Comparison of ENCODE assay signal across 8 mouse cellular contexts in the genomic region with DNA sequence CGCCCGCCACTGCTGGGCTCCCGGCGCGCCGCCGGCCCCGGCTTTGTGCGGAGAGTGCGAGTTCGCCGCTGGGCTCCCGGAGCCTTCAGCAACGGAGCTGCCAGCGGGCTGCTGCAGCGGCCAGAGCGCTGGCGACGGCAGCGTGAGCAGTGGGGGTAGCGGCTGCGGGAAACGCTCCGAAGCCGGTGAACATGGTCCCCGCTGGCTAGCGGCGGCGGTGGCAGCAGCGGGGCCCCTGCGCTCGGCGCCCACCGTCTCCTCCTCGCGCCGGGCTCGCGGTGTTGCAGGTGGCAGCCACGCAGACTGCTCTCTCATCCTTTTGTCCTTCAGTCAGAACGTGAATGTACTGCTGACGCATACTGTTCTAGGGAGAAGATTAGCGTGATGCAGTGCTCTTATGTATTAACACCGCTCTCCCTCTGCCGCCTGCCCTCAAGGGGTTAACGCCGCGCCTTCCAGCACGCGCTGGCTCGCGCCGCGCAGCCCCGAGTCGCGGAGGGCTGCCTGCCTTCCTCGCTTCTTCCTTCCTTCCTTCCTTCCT. TPM values are rescaled to one million over a fixed set of nuclear protein-coding genes. Genes with fewer than 3 reads are reported as not detected.
A peak's percentile ranks its signal among the peaks of the same experiment; 100 is the strongest.
DNase-seq lines count a peak whose midpoint lies in the region; ATAC-seq and TF ChIP-seq lines count a peak whose summit lies in the region.

No protein-coding gene starts in this region.

- H3K4me2 ChIP-seq in lung, embryonic 15.5 days, result peak overlapping the region; percentile 100
- H3K4me2 ChIP-seq in forebrain, embryonic 12.5 days, result peak overlapping the region; percentile 95
- peak overlapping the region; percentile 100 for H3K4me2 ChIP-seq in intestine, embryonic 14.5 days (ENCODE audit: low read length)
- H3K4me2 ChIP-seq in liver, postnatal 0 days (ENCODE audit: low read depth, low read length), result peak overlapping the region; percentile 89

- WGBS in lung, embryonic 15.5 days, result under 1% methylated on average over 45 of the region's 58 CpGs
- WGBS in forebrain, embryonic 12.5 days, result under 1% methylated on average over 49 of the region's 58 CpGs
- under 1% methylated on average over 56 of the region's 58 CpGs for WGBS in intestine, embryonic 14.5 days
- WGBS in liver, postnatal 0 days (ENCODE audit: insufficient replicate concordance), result under 1% methylated on average over 54 of the region's 58 CpGs

- DNase-seq in lung, adult 18-20 months, result no peak
- DNase-seq in brain, embryonic 18.5 days (ENCODE audit: low read depth, low spot score), result peak; percentile 61
- DNase-seq in intestine, embryonic 14.5 days (ENCODE audit: low spot score), result peak; percentile 75
- no peak for DNase-seq in liver, postnatal 0 days
- DNase-seq in retina, postnatal 1 day, result peak; percentile 76
- DNase-seq in ovary, postnatal 10 days (ENCODE audit: low spot score), result no peak

- no peaks in the 10 kb centered on the region for H3K36me3 ChIP-seq in lung, embryonic 15.5 days
- H3K36me3 ChIP-seq in forebrain, embryonic 12.5 days (replicated peaks), result 0 out of 2 replicates have a peak, but pooled peaks cover 6% of the 10 kb centered on the region
- H3K36me3 ChIP-seq in intestine, embryonic 14.5 days (ENCODE audit: control insufficient read depth, insufficient read depth, low read length), result 0 out of 2 replicates have a peak, but pooled peaks cover 3% of the 10 kb centered on the region
- H3K36me3 ChIP-seq in liver, postnatal 0 days (replicated peaks; ENCODE audit: insufficient read depth, low read length), result no peaks in the 10 kb centered on the region

- TF ChIP-seq EP300 in liver, postnatal 0 days (IDR thresholded peaks at IDR 0.05; ENCODE audit: low read depth), result no peak

- peaks cover 12% of the 10 kb centered on the region for H3K4me1 ChIP-seq in lung, embryonic 15.5 days
- H3K4me1 ChIP-seq in forebrain, embryonic 12.5 days, result peaks cover 45% of the 10 kb centered on the region
- H3K4me1 ChIP-seq in intestine, embryonic 14.5 days (replicated peaks; ENCODE audit: control insufficient read depth, insufficient read depth, low read length), result peaks cover 15% of the 10 kb centered on the region
- H3K4me1 ChIP-seq in liver, postnatal 0 days (ENCODE audit: insufficient read depth), result 0 out of 2 replicates have a peak, but pooled peaks cover 8% of the 10 kb centered on the region

- no peak for TF ChIP-seq CTCF in liver, postnatal 0 days (IDR thresholded peaks at IDR 0.05; ENCODE audit: low read depth)

- H3K27me3 ChIP-seq in lung, embryonic 15.5 days, result peaks cover 25% of the 10 kb centered on the region
- peaks cover 21% of the 10 kb centered on the region for H3K27me3 ChIP-seq in forebrain, embryonic 12.5 days
- H3K27me3 ChIP-seq in intestine, embryonic 14.5 days (replicated peaks; ENCODE audit: control insufficient read depth, insufficient read depth, low read length), result peaks cover 31% of the 10 kb centered on the region
- H3K27me3 ChIP-seq in liver, postnatal 0 days (ENCODE audit: insufficient read depth, low read length), result peaks cover 26% of the 10 kb centered on the region

- no peak overlapping the region for H3K27ac ChIP-seq in lung, embryonic 15.5 days
- peak overlapping the region; percentile 91 for H3K27ac ChIP-seq in forebrain, embryonic 12.5 days
- no peak overlapping the region for H3K27ac ChIP-seq in intestine, embryonic 14.5 days (ENCODE audit: low read depth)
- no peak overlapping the region for H3K27ac ChIP-seq in liver, postnatal 0 days (ENCODE audit: low read depth)

- H3K4me3 ChIP-seq in lung, embryonic 15.5 days, result peak overlapping the region; percentile 58
- H3K4me3 ChIP-seq in forebrain, embryonic 12.5 days (replicated peaks), result peak overlapping the region; percentile 79
- H3K4me3 ChIP-seq in intestine, embryonic 14.5 days (ENCODE audit: low read depth, low read length), result peak overlapping the region; percentile 62
- H3K4me3 ChIP-seq in liver, postnatal 0 days (ENCODE audit: low read depth, low read length), result peak overlapping the region; percentile 51

- no peaks in the 10 kb centered on the region for H3K9me3 ChIP-seq in lung, embryonic 15.5 days
- H3K9me3 ChIP-seq in forebrain, embryonic 12.5 days, result no peaks in the 10 kb centered on the region
- no peaks in the 10 kb centered on the region for H3K9me3 ChIP-seq in intestine, embryonic 14.5 days (ENCODE audit: control insufficient read depth, low read length)
- H3K9me3 ChIP-seq in liver, postnatal 0 days (ENCODE audit: low read length), result no peaks in the 10 kb centered on the region

- ATAC-seq in lung, embryonic 15.5 days (ENCODE audit: borderline replicate concordance, extremely low read depth, low FRiP score, low TSS enrichment), result peak; percentile 67
- peak; percentile 82 for ATAC-seq in forebrain, embryonic 12.5 days (ENCODE audit: low FRiP score)
- peak; percentile 72; the same call in 1 of the 2 replicates for ATAC-seq in intestine, embryonic 14.5 days (replicated peaks; ENCODE audit: low FRiP score, low TSS enrichment, low read depth)
- ATAC-seq in liver, postnatal 0 days, result peak; percentile 54

- H3K9ac ChIP-seq in lung, embryonic 15.5 days, result peak overlapping the region; percentile 54
- H3K9ac ChIP-seq in forebrain, embryonic 12.5 days, result peak overlapping the region; percentile 84
- H3K9ac ChIP-seq in intestine, embryonic 14.5 days (ENCODE audit: low read length), result peak overlapping the region; percentile 51
- H3K9ac ChIP-seq in liver, postnatal 0 days (replicated peaks), result peak overlapping the region; percentile 52

RNA-seq across cellular contexts. Expression of gene Lrrc4, which starts 1.3 kb away (rescaled TPM):
- polyA plus RNA-seq in lung, embryonic 15.5 days (2015; fragmentation: Nextera tagmentation; extraction: Ambion mirVana), result 0.34 and 0.44 TPM in 2 replicates
- 3.0 and 3.1 TPM in 2 replicates for polyA plus RNA-seq in forebrain, embryonic 12.5 days (2016; fragmentation: Nextera tagmentation; extraction: Ambion mirVana)
- polyA plus RNA-seq in intestine, embryonic 14.5 days (2014; fragmentation: Nextera tagmentation; extraction: Ambion mirVana), result 0.83 and 0.85 TPM in 2 replicates
- polyA plus RNA-seq in liver, postnatal 0 days (2015; fragmentation: Nextera tagmentation; extraction: Ambion mirVana), result 0.07 and 0.08 TPM in 2 replicates

Comparison
In these comparisons a context has a peak if more than half of its experiments do, and no peak if none do; other contexts are left out.
1. DNase-seq: peak in brain, embryonic 18.5 days (single experiment), intestine, embryonic 14.5 days (single experiment) and retina, postnatal 1 day (single experiment); none in lung, adult 18-20 months (0 of 2), liver, postnatal 0 days (single experiment) and ovary, postnatal 10 days (single experiment).
2. Peak in every context shown above with its lines, with median percentiles within 50 percentile points of each other: ATAC-seq, H3K4me2 ChIP-seq, H3K4me3 ChIP-seq and H3K9ac ChIP-seq.